Mouse (Mus musculus): ENCODE measurements around the gene Grifin.
A peak's percentile ranks its signal among the peaks of the same experiment; 100 is the strongest.

Gene Grifin

DNA sequence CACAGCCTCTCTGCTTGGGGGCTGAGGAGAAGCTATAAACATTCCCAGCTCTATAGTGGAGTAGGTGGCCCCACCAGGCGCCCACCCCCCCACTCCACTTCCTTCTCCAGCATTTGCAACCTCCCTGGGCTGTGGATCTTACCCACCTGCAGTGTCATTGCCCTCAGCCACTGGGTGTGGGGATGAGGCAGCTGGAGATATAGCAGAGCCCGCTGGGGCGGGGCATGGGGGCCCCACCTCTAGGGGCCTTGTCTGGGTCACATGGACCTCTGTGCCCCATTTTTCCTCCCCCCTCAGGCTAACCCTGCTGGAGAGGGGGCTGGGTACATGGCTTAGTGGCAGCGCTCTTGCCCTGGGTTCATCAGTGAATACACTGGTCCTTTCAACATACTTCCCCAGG lies at the start of gene Grifin:
Gene Grifin, minus strand, starts transcription at position 176 of the 400 bp plus-strand sequence.
- no peak for DNase-seq

DNA sequence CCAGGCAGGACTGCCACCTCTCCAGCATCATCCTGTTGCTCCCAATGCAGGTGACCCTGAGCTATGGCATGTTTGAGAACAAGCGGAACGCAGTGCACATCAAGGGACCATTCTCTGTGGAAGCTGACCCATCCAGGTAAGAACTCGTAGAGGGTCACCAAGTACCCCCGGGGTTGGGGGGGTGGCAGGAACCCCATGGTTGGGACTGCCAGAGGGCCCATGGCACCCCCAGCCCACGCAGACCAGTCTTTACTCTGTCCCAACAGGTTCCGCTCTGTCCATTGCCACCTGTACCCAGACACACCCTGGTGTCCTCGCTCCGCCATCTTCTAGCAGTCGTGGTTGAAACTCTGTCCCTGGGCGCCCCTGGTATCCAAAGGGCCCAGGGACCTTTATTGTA lies 49.3 kb upstream of the Grifin start:
- DNase-seq, result no peak

DNA sequence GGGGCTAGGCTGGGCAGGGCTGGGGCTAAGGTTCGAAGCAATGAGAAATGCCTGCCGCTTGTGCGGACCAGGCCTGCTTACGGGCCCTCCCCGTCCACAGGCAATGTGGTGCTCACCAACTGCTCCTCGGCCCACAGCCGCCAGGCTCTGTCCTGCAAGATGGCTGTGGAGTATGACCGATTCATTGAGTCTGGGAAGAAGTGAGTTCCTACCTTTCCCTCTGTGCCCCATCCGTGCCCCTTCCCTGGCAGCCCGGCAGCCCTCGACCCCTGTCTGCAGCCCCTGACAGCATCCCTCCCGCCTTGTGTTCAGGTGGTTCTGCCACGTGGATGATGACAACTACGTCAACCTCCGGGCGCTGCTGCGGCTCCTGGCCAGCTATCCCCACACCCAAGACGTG lies 47.3 kb upstream of the Grifin start:
- no peak for DNase-seq

DNA sequence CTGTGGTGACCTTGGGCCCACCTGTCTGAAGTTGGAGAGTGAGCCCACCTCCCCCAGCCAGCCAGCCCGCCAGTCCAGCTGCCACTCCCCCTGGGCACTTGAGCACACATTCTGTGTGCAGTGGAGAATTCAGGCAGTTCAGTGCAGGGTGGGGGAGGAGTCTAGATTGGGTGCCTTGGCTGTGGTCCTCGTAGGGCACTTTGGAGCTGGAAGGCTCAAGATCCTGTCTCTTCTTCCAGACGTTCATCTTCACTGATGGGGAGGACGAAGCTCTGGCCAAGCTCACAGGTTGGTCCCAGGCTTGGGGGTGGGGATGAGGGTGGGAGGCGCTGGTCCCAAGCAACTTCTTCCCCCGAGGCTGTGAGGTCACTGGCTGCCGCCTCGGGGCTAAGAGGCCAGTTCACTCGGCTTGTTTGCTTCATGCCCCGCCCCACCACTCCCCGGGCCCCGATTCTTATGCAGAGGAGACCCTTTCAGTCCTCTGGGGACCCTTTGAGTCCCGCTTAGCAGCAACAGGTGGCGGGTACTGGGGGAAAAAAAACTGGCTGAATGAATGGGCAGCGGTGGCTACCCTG lies 46.8 kb upstream of the Grifin start:
- no peak for DNase-seq

DNA sequence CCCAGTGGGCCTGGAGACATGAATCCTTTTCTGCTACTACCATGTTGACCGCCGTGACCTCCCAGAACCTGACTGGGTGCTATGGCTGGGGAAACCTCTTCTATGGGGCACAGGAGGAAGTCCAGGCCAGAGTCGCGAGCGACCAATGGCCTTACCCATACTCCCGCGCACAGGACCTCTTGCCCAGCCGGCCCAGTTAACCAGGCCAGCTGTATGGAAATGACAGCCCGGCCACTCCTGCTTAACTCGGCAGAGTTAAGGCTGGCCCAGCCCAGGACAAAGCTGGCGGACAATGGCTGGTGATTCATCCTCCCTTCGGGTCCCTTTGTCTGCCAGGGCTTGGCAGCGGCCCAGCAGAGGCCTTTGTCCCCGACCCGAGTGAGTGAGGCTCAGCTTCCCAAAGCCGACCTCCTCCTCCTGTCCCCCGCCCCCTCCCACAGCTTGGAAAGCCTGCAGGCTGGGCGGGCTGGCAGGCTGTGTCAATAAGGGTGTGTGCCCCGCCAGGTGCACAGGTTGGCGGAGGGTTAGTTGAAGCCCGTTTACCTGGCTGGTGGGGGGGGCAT lies 46.2 kb upstream of the Grifin start:
- peak; percentile 82 to 84 for DNase-seq

DNA sequence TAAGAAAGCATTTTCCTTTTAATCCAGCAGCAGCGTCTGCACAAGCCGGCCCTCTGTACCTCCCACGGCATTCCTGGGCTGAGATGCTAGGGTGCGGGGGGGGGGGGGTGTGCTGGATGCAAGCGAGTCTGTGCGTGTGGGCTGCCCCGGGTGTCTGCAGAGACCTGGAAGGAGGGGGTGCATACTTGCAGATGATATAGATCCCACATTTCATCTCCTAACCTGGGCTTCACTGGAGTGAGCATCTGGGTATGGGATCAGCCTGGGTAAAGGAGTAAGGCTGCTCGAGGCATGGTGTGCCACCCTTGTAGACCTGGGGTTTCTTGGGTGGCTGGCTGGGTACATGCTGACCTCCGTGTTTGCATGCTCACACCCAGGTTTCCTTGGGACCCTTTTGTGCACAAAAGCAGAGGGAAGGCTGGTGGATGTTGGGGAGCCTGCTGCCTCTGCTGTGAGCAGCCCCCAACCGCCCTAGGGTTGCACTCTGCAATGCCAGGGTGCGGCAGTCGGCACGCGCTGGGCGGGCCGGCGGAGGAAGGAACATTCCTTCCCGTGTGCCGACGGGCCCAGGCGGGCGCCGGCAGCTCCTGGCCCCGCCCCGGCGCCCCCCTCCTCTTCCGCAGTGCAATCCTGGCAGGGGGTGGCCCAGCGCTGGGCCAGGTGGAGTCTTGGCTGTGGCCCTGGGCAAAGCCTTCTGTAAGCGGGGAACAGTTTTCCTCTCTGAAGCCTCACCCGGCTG lies 45.6 kb upstream of the Grifin start:
- DNase-seq, result peak in 1 of 2 experiments; percentile 62

DNA sequence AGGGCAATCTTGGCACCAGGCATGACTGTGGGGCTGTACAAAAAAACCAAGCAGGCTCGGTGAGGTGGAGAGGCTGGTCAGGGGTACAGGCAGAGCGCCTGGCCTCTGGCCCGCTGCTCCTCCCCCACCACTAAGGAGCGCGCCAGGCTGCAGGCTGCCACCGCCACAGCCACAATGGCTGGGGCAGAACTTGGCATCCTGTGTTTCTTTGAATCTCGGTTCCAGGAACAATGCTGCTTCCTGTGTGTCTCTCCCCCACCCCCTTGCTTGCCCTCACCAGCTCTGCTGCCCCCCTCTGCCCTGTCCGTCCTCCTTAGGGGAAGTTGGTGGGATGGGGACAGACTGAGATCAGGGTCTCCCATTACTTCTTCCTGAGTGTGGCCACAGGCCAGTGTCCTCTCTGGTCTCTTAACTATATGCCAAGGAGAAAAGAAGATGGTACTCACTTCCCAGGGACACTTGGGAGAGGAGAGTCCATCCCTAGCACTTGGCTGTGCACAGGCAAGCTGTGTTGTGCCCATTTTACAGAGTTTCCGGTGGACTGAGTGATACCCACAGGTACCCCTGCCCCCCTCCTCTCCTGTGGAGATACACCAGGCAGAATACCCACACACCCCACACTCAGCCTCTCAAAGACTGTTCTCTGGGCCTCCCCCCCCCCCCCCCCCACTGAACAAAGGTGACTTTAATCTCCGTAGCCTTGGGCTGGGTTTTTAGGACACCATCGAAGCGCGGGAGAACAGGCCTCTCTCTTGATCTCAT lies 44.8 kb upstream of the Grifin start:
- DNase-seq, result peak; percentile 68 to 78

DNA sequence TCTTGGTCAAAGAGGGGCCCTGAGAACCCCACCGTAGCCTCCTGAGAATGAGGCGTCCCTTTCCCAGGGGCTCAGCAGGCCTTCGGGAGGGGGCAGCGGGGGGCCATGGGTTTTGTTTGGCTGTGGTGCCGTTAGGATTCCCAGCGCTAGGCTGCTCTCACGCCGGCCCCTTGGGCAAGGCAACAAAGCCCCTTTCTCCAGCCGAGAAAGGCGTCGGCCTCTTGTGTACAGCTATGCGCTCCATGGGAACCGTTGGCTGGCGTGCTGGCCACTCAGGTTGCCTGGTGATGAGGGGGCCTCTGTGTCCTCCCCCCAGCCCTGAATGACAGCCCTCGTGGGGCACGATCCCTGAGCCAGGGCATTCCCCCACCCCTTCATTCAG lies 43.8 kb upstream of the Grifin start:
- peak in 1 of 2 experiments; percentile 53 for DNase-seq

DNA sequence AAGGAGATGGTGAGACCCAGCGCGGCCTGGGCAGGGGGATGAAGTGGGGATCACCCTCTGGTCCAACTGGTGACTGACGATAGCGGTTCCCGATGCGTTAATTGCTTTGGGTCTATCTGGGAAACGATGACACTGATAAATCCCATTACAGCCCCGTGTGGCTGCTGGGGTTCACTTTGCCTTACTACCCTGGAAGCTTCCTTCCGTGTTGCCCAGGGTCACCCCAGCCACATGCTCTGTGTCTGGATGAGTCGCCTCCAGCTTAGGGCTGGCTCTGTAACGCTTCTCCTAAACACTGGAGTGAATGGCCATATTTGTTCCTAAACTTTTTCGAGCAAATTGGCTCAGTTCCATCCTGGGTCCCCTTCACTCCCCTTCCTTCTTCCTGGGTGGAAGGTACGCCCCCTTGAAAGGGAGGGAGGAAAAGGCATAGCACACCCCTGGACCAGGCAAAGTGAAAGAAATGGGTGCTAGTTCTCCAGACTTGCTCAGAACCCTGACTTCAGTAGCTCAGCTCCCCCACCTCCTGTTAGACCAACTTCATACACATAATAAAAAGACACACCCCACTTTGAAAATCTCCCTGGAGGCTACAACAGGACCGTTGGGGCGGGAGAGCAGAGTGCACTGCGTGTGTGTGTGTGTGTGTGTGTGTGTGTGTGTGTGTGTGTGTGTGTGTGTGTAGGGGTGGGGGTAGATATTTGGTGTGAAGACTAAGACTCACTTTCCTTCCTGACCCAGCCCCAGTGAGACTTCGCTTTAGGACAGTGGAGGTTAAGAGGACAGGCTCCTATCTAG lies 43.2 kb upstream of the Grifin start:
- DNase-seq, result no peak

DNA sequence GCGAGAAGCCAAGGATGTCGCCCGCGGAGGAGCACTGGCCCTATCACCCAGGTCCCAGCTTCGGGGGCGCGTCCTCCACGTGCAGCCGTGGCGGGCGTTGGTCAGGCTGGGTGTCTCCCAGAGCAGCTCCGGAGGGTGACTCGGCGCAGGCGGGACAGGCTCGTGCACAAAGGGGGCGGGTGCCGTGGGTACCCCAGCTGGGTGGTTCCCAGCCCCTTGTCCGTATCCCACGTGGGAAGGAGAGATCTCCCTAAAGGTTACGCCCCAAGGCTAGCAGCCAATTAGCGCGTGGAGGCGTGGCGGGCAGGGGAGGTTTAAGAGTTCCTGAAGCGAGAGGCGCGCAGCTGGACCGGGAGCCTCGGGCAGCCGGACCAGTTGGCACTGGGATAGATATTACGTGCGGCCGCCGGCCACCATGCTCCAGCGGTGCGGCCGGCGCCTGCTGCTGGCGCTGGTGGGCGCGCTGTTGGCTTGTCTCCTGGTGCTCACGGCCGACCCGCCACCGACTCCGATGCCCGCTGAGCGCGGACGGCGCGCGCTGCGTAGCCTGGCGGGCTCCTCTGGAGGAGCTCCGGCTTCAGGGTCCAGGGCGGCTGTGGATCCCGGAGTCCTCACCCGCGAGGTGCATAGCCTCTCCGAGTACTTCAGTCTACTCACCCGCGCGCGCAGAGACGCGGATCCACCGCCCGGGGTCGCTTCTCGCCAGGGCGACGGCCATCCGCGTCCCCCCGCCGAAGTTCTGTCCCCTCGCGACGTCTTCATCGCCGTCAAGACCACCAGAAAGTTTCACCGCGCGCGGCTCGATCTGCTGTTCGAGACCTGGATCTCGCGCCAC lies 42.3 kb upstream of the Grifin start, which contains the start of gene Lfng:
Gene Lfng, plus strand, starts transcription at position 320 of the 835 bp plus-strand sequence.
- DNase-seq, result peak; percentile 84 to 86

DNA sequence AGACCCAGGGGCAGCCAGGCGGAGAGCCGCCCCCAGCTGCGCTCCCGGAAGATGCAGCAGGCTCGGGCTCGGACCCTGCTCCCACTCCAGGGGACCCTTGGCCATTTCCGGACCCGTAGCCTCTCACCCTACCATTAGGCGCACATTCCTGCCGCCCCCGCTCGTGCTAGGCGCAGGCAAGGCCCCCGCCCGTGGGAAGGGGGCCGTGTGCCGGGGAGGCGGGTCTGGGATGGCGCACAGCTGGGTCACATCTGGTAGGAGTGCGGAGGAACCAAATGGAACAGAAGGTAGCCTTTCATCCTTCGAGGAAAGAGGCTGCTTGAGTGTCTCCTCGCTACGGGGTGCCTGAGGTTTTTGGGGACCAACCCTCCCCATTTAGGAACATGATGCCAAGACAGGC lies 41.5 kb upstream of the Grifin start:
- no peak for DNase-seq

DNA sequence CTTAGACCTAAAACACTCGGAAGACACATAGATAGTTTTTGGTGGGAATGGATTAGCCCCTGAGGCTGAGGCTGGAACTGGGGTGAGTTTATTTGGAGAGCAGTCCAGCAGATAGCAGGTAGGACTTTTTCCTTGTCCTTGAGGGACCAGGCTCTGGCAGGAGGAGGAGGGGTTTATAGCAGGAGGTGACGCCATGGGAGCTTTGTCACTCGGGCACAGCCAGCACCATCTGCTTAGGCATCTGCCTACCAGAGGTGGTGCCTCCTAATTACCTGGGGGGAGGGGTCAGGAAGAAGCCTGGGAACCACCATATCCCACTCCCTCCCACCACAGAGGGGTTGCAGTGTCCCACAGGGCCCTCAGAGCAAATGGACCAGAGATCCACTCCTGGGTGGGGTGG lies 40.4 kb upstream of the Grifin start:
- no peak for DNase-seq

DNA sequence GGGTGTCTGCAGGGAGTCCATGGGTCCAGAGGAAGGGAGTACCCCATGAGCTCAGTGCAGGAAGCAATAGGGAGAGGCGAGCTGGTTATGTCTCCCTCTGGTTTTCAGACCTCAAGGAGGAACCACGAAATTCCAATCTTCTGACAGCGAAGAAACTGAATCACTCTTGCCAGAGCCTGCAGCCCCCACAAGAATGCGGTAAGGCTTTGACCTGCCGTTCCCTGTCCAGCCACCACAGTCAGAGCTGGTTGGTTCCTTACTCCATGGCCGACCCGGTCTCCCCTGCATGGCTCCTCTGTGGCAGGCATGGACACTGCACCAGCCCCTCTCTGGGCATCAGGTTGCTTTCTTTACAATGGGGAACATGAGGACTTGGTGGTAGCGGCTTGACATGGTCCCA lies 39.5 kb upstream of the Grifin start:
- DNase-seq, result no peak

DNA sequence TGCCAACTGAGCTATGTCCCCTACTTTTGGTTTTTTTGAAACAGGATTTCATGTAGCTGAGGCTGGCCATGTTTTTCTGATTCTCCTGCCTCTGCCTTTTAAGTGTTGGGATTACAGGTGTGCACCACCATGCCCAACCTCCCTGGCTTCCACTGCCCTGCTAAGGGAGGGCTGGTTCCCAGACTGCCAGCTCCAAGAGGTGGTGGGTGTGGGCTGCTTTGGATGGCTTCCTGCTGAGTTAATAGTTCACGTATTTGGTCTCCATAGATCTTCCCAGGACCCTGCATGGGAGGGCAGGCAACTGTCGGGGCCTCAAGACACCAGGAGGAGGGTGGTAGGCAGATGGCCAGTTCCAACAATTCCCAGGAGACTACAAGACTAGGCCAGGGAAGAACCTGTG lies 37.7 kb upstream of the Grifin start:
- DNase-seq, result no peak

DNA sequence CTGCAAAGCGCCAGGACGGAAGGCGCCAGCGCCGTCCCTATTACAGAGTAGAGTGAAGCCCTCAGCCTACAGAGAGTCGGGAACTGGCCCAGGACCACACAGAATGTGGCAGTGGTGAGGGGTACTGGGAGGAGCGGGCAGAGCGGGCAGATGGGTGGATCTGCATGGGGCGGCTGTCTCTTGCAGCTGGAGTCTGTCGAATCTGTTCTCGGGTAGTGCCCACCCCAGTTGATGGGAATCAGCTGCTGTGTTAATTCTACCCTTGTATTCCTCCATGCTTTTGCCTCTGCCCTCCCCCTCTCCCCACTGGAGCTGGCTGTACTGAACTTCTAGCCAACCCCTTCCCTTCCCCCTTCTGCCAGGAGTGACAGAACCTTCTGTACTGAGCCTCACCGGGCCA lies 36.8 kb upstream of the Grifin start:
- peak in 1 of 2 experiments; percentile 64 for DNase-seq

DNA sequence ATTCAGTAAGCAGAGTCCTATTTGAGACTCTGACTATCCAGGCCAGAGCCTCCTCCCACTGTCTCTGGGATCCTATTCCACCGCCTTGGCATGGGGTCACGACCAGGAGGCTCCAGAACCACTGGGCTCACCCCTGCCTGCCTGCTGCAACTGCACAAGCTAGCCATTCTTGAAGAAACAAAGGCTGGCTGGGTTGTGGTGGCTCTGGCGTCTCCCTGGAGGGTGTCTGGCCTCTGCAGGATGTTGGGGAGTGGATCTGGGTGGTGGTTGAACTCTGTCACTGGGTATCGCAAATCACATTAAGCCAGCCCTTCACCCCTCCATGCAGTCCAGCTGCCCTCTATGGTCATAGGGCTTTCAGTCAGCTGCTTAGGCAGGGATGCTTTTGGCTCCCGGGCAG lies 35.1 kb upstream of the Grifin start:
- DNase-seq, result no peak

DNA sequence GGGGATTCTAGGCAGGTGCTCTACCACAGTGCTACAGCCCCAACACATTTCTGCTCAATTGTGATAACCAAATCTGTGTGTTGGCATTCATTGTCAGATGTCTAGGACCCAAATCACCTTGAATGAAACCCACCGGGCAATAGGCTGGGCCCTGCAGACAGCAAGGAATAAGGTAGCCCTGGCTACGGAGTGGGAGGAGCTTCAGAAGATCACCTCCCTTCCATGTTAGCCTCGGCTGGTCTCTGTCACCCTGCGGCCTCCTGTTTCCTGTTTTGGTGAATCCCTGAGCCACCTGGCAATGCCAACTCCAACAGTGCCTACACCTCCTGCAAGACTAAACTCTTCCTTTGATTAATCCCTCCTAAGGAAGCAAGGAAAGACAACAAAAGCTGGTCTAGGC lies 32.9 kb upstream of the Grifin start:
- DNase-seq, result no peak

DNA sequence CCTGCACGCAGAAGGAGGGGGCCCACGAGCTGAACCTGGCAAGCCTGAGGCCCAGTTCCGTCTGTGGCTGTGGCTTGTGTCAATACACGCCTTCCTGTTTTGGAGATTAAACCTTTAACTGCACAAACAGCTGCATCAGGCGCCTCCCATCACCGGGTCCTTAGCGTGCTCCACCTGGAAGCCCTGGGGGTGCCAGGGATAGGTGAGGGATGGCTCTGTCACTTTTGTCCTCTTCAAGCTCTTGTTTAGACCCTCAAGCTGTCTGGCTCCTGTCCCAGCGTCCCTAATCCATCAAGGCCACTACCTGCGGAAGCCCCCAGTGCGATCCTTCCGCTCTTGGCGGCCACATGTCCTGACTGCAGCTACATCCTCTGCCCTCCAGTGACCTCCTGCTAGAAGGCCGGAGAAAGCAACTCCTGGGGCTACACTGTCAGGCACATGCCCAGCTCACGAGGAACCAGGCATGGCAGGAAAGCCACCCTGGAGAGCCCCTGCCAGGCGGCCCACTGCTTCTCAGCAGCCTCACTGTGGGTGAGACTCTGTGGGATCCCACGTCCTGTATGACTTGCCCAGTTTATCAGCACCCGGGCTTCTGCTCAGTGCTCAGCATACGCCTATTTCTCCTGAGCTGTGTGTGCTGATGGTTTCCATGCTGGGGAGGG lies 32.2 kb upstream of the Grifin start:
- DNase-seq, result no peak

DNA sequence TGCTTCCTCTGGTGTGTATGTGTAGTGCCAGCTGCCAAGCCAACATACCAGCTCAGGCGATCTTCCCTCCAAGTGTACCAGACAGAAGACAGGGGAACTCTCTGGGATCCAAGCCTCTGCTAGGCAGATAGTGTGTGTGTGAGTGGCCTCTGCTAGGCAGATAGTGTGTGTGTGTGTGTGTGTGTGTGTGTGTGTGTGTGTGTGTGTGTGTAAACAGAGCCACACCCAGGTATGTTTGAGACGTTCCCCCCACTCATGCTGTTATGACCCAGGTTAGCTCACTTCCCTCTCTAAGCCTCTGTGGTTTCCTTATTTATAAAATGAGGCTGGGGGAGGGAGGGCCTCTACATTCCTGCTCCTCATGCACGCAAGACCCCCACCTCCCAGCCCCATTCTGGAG lies 31.6 kb upstream of the Grifin start:
- DNase-seq, result no peak

DNA sequence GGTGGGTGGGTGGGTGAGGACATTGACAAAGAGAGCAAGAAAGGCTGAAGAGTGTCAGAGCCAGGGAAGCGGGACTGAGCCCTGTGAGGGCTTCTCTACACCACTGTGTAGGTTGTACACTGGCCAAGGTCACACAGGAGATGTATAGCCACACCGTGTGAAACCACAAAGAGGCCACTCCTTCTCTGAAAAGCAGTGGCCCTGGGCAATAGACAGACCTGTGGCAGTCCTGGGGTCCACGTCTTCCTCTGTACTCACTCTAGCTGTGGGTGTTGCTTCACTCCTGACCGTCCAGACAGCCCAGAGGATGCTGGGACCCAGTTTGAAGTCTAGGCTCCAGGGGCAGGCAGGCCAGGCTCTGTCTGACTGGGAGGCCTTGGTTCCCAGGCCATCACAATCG lies 30.0 kb upstream of the Grifin start:
- no peak for DNase-seq

DNA sequence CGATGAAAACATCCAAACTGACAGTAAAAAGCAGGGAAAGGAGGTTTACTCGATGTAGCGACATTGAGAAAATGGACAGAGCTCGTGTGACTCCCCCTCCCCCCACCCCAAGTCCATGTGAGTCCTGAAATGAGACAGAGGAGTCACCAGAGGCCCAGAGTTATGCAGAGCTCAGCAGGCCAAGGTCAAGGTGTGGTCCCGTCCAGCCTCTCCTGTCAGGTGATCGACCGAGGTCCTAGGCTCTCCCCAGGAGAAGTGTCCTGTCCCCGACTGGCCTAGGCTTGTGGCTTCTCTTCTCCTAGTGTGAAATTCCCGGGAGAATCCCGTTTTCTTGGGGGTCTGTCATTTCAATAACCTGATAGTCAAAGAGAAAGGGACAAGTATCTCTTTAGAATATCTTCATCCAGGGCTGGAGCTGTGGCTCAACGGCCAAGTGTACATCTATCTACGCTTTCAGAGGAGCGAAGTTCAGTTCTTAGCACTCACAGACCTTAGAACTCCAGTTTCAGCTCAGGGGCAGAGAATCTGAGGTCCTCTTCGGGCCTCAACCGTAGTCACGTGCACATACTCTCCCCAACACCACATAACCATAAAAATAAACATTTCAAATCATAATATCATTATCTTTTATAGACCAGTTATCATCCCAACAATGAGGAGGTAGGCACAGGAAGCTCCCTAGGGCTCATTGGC lies 24.4 kb upstream of the Grifin start:
- DNase-seq, result no peak
